10 mouse cellular contexts compared by ENCODE assay signal in genomic region chr5:31047074-31047473, GRCm38 (mm10). TPM values are rescaled to one million over a fixed set of nuclear protein-coding genes. Genes with fewer than 3 reads are reported as not detected.
DNase-seq lines count a peak whose midpoint lies in the region; ATAC-seq and TF ChIP-seq lines count a peak whose summit lies in the region.
"Had no signal": no experiment of that assay in that cellular context is flagged by ENCODE, and none has a peak within 500 bp of the region (broad histone marks: within the 10 kb centered on the region; RNA-seq: fewer than 3 reads in every experiment).

No protein-coding gene starts in this region.

- no peak overlapping the region for H3K9ac ChIP-seq in heart, adult 2 months (ENCODE audit: low read depth, low read length)
- H3K9ac ChIP-seq in forebrain, embryonic 16.5 days (replicated peaks; ENCODE audit: low read depth, low read length): peak overlapping the region; percentile 91
- H3K9ac ChIP-seq in liver, embryonic 15.5 days: peak overlapping the region; percentile 79

- no peak for ATAC-seq in forebrain, embryonic 16.5 days
- no peak for ATAC-seq in liver, embryonic 15.5 days (ENCODE audit: insufficient read depth)

- H3K27me3 ChIP-seq in heart, adult 2 months (ENCODE audit: control insufficient read depth, insufficient read depth, low read length): no peaks in the 10 kb centered on the region
- no peaks in the 10 kb centered on the region for H3K27me3 ChIP-seq in C2C12 (ENCODE audit: control insufficient read depth, insufficient read depth, insufficient read length)
- H3K27me3 ChIP-seq in forebrain, embryonic 16.5 days (replicated peaks; ENCODE audit: control insufficient read depth, insufficient read depth, low read length): no peaks in the 10 kb centered on the region
- H3K27me3 ChIP-seq in liver, embryonic 15.5 days: no peaks in the 10 kb centered on the region

- no peak for TF ChIP-seq CTCF in heart, adult 2 months (IDR thresholded peaks at IDR 0.05)
- no peak for TF ChIP-seq CTCF in C2C12 (IDR thresholded peaks at IDR 0.05; ENCODE audit: control insufficient read depth, insufficient read depth, insufficient read length)

- no peak for TF ChIP-seq EP300 in heart, adult 2 months (IDR thresholded peaks at IDR 0.05; ENCODE audit: insufficient read depth, low read depth, low read length)

- peak overlapping the region; percentile 94; the same call in 1 of the 2 replicates for H3K27ac ChIP-seq in heart, adult 2 months
- no peak overlapping the region for H3K27ac ChIP-seq in forebrain, embryonic 16.5 days (ENCODE audit: low read length)
- no peak overlapping the region for H3K27ac ChIP-seq in liver, embryonic 15.5 days (replicated peaks)

- no peaks in the 10 kb centered on the region for H3K9me3 ChIP-seq in forebrain, embryonic 16.5 days (ENCODE audit: control insufficient read depth, low read length)
- H3K9me3 ChIP-seq in liver, embryonic 15.5 days (replicated peaks): no peaks in the 10 kb centered on the region

- H3K79me3 ChIP-seq in C2C12 (ENCODE audit: low read depth): peaks cover 1% of the 10 kb centered on the region

- H3K4me3 ChIP-seq in heart, adult 2 months: peak overlapping the region; percentile 93
- peak overlapping the region; percentile 34 for H3K4me3 ChIP-seq in C2C12 (ENCODE audit: insufficient read depth, poor library complexity, severe bottlenecking)
- H3K4me3 ChIP-seq in forebrain, embryonic 16.5 days (replicated peaks; ENCODE audit: low read length): peak overlapping the region; percentile 90
- peak overlapping the region; percentile 79 for H3K4me3 ChIP-seq in liver, embryonic 15.5 days (replicated peaks)

- no peaks in the 10 kb centered on the region for H3K36me3 ChIP-seq in heart, adult 2 months (ENCODE audit: control insufficient read depth, insufficient read depth, low read length)
- H3K36me3 ChIP-seq in C2C12 (ENCODE audit: control insufficient read depth, insufficient read depth): peaks cover 4% of the 10 kb centered on the region
- H3K36me3 ChIP-seq in forebrain, embryonic 16.5 days (ENCODE audit: control insufficient read depth, insufficient read depth): no peaks in the 10 kb centered on the region
- 0 out of 2 replicates have a peak, but pooled peaks cover 10% of the 10 kb centered on the region for H3K36me3 ChIP-seq in liver, embryonic 15.5 days (replicated peaks)

- no peak for TF ChIP-seq POLR2A in heart, adult 2 months (IDR thresholded peaks at IDR 0.05; ENCODE audit: insufficient read depth, low read depth, low read length)

- intact Hi-C loops in heart, adult 2 months (cut with DNase I): loop anchor here (5.0 kb wide), 1 partner anchor 125 kb away; the partner anchor contains the start of gene Khk

- WGBS in heart, adult 2 months: 81% methylated on average over 5 of the region's 5 CpGs
- 87% methylated on average over 5 of the region's 5 CpGs for WGBS in forebrain, embryonic 16.5 days
- 11% methylated on average over 5 of the region's 5 CpGs for WGBS in liver, embryonic 15.5 days (ENCODE audit: insufficient replicate concordance)

- H3ac ChIP-seq in C2C12 (ENCODE audit: control insufficient read depth, insufficient read length, low read depth): no peak overlapping the region

- H3K4me1 ChIP-seq in heart, adult 2 months (ENCODE audit: control insufficient read depth, insufficient read depth, low read length): no peaks in the 10 kb centered on the region; the same call in 1 of the 2 replicates
- peaks cover 13% of the 10 kb centered on the region for H3K4me1 ChIP-seq in forebrain, embryonic 16.5 days (replicated peaks; ENCODE audit: control insufficient read depth, insufficient read depth, low read length)
- H3K4me1 ChIP-seq in liver, embryonic 15.5 days (replicated peaks): peaks cover 26% of the 10 kb centered on the region

- no peak for DNase-seq in heart, adult 2 months
- no peak for DNase-seq in heart, adult 18-20 months
- no peak for DNase-seq in embryo, embryonic 11 days
- no peak for DNase-seq in adrenal gland, adult 18-20 months (ENCODE audit: low spot score in 2 of 2)
- DNase-seq in gastrocnemius, adult 18-20 months (ENCODE audit: low spot score): no peak
- DNase-seq: B cell, adult 2 months; kidney, postnatal 36 days had no signal

- H3K79me2 ChIP-seq in heart, adult 2 months (replicated peaks; ENCODE audit: control insufficient read depth, insufficient read depth, low read length): no peaks in the 10 kb centered on the region
- no peaks in the 10 kb centered on the region for H3K79me2 ChIP-seq in C2C12 (ENCODE audit: control insufficient read depth, insufficient read depth)

- H3K4me2 ChIP-seq in forebrain, embryonic 16.5 days (ENCODE audit: low read length): peak overlapping the region; percentile 84
- peak overlapping the region; percentile 92 for H3K4me2 ChIP-seq in liver, embryonic 15.5 days

TF ChIP-seq in C2C12, 6 proteins besides CTCF, POLR2A, EP300 and RAD21:
- TF ChIP-seq MYOD1 (IDR thresholded peaks at IDR 0.05; ENCODE audit: control insufficient read depth, insufficient read length, low read depth) (no peak), USF1 (IDR thresholded peaks at IDR 0.05; ENCODE audit: low read depth) (no peak), CEBPB (IDR thresholded peaks at IDR 0.05; ENCODE audit: low read depth) (no peak), MYOG (IDR thresholded peaks at IDR 0.05; ENCODE audit: control insufficient read depth, extremely low read depth, insufficient read length) (no peak), MAX (IDR thresholded peaks at IDR 0.05) (no peak), FOSL1 (IDR thresholded peaks at IDR 0.05; ENCODE audit: insufficient read depth, low read length, poor library complexity, severe bottlenecking) (no peak)

RNA-seq across cellular contexts. Expression of gene Atraid, which starts 1.0 kb away (rescaled TPM):
- total RNA-seq in heart, adult 2 months (2021): 10 to 100 TPM; 44.2 to 45.6 TPM
- 100 and 115 TPM in 2 replicates for polyA plus RNA-seq in heart, adult 2 months (2012; rRNA removed)
- total RNA-seq in heart, adult 18-20 months (2021): 10 to 100 TPM; 47.6 to 52.2 TPM
- 70.7 TPM for polyA plus RNA-seq in C2C12 (2012; fragmentation: generic; extraction: Trizol)
- polyA plus RNA-seq in forebrain, embryonic 16.5 days (2015; fragmentation: Nextera tagmentation; extraction: Ambion mirVana): 155 and 158 TPM in 2 replicates
- polyA plus RNA-seq in liver, embryonic 15.5 days (2015; fragmentation: Nextera tagmentation; extraction: Ambion mirVana): 55.8 and 58.8 TPM in 2 replicates
- 100 to 1,000 TPM; 104 to 109 TPM for total RNA-seq in adrenal gland, adult 18-20 months (2021)
- 10 to 100 TPM; 45.3 to 45.4 TPM for total RNA-seq in gastrocnemius, adult 18-20 months (2021)

RNA-seq across cellular contexts. Expression of gene Slc5a6, which starts 1.6 kb away (rescaled TPM):
- total RNA-seq in heart, adult 2 months (2021): 10 to 100 TPM; 11.8 to 13.2 TPM
- polyA plus RNA-seq in heart, adult 2 months (2012; rRNA removed): 25.5 and 29.1 TPM in 2 replicates
- total RNA-seq in heart, adult 18-20 months (2021): 10 to 100 TPM; 12.4 to 13.5 TPM
- 11.6 TPM for polyA plus RNA-seq in C2C12 (2012; fragmentation: generic; extraction: Trizol)
- 15.7 and 18.2 TPM in 2 replicates for polyA plus RNA-seq in forebrain, embryonic 16.5 days (2015; fragmentation: Nextera tagmentation; extraction: Ambion mirVana)
- 3.1 and 3.7 TPM in 2 replicates for polyA plus RNA-seq in liver, embryonic 15.5 days (2015; fragmentation: Nextera tagmentation; extraction: Ambion mirVana)
- total RNA-seq in adrenal gland, adult 18-20 months (2021): 10 to 100 TPM; 31.6 to 33.1 TPM
- 1 to 10 TPM; 4.3 to 5.7 TPM for total RNA-seq in gastrocnemius, adult 18-20 months (2021)

RNA-seq across cellular contexts. Expression of gene Cad, which starts 7.5 kb away (rescaled TPM):
- total RNA-seq in heart, adult 2 months (2021): 10 to 100 TPM; 11.0 to 14.0 TPM
- polyA plus RNA-seq in heart, adult 2 months (2012; rRNA removed): 18.5 TPM in 2 replicates
- total RNA-seq in heart, adult 18-20 months (2021): 10 to 100 TPM; 12.9 to 15.3 TPM
- 64.9 TPM for polyA plus RNA-seq in C2C12 (2012; fragmentation: generic; extraction: Trizol)
- polyA plus RNA-seq in forebrain, embryonic 16.5 days (2015; fragmentation: Nextera tagmentation; extraction: Ambion mirVana): 19.8 and 20.1 TPM in 2 replicates
- polyA plus RNA-seq in liver, embryonic 15.5 days (2015; fragmentation: Nextera tagmentation; extraction: Ambion mirVana): 14.1 and 14.6 TPM in 2 replicates
- total RNA-seq in adrenal gland, adult 18-20 months (2021): 10 to 100 TPM; 17.5 to 25.4 TPM
- total RNA-seq in gastrocnemius, adult 18-20 months (2021): 10 to 100 TPM; 21.0 to 24.9 TPM

RNA-seq across cellular contexts. Expression of gene Dnajc5g, which starts 59.0 kb away (rescaled TPM):
- not detected for total RNA-seq in heart, adult 2 months (2021)
- not detected in 2 replicates for polyA plus RNA-seq in heart, adult 2 months (2012; rRNA removed)
- total RNA-seq in heart, adult 18-20 months (2021): not detected
- polyA plus RNA-seq in C2C12 (2012; fragmentation: generic; extraction: Trizol): not detected
- not detected in 2 replicates for polyA plus RNA-seq in forebrain, embryonic 16.5 days (2015; fragmentation: Nextera tagmentation; extraction: Ambion mirVana)
- polyA plus RNA-seq in liver, embryonic 15.5 days (2015; fragmentation: Nextera tagmentation; extraction: Ambion mirVana): not detected in 2 replicates
- total RNA-seq in adrenal gland, adult 18-20 months (2021): not detected
- not detected for total RNA-seq in gastrocnemius, adult 18-20 months (2021)

Comparison
In these comparisons a context has a peak if more than half of its experiments do, and no peak if none do; other contexts are left out.
1. H3K4me3 ChIP-seq: peak in every context shown above with its lines; median percentile 93 in heart, adult 2 months; 90 in forebrain, embryonic 16.5 days; 79 in liver, embryonic 15.5 days; 34 in C2C12.